Mouse (Mus musculus): ENCODE measurements around the gene Lrp6. TPM values are rescaled to one million over a fixed set of nuclear protein-coding genes. Genes with fewer than 3 reads are reported as not detected.

Lrp6 gene
- polyA plus RNA-seq, 1 experiment, result 37.0 TPM

DNA sequence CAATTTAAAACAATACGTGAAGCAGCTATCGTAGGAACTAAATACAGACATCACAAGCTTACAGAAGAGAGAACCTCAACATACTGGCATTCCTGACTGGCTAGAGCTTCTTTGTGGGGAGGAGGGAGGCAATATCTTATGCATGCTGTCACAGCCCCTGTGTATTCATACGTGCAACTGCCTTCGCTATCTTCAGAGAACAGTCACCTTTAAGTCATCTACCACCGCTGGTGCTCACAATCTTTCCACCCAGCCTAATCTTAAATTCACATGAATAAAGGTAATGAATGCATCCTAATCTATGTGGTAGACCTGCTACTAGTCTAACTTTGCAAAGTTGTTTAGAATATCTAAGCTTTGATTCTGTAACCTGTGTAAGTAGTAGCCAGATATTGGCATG is 40.5 kb downstream of the Lrp6 start:
- no peak overlapping the region for H3K4me3 ChIP-seq (ENCODE audit: insufficient read depth, low read length)
- no peak for TF ChIP-seq CTCF (IDR thresholded peaks at IDR 0.05; ENCODE audit: low read depth, low read length)
- no peak for TF ChIP-seq POLR2A (IDR thresholded peaks at IDR 0.05; ENCODE audit: borderline replicate concordance, low read depth, low read length)
- no peak overlapping the region for H3K27ac ChIP-seq (ENCODE audit: insufficient read depth, low read depth, low read length)
- H3K4me1 ChIP-seq (ENCODE audit: control insufficient read depth, insufficient read depth, low read length), result peaks cover 25% of the 10 kb centered on the region

DNA sequence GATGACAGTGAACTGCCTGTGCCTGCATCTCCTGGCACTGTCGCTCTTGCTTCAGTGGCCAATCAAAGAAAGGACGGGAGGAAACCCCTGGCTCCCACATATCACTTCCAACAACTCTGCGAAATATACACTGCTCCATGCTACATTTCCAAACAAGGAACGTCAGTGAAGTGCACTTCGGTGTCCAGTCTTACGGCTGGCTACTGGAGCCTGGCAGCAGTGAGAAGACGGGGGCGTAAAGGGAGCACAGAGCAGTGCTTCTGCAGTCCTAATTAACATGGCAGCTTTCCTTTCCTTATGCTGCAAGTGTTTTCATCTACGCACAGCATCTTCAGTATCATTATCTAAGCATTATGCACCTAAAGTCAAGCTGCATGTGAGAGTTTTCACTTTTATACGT is 45.4 kb downstream of the Lrp6 start:
- Histone ChIP-seq H3K4me3 (ENCODE audit: insufficient read depth, low read length) (no peak overlapping the region), H3K27ac (ENCODE audit: insufficient read depth, low read depth, low read length) (no peak overlapping the region), H3K4me1 (ENCODE audit: control insufficient read depth, insufficient read depth, low read length) (peaks cover 6% of the 10 kb centered on the region)
- no peak for TF ChIP-seq POLR2A (IDR thresholded peaks at IDR 0.05; ENCODE audit: borderline replicate concordance, low read depth, low read length)
- no peak for TF ChIP-seq CTCF (IDR thresholded peaks at IDR 0.05; ENCODE audit: low read depth, low read length)

DNA sequence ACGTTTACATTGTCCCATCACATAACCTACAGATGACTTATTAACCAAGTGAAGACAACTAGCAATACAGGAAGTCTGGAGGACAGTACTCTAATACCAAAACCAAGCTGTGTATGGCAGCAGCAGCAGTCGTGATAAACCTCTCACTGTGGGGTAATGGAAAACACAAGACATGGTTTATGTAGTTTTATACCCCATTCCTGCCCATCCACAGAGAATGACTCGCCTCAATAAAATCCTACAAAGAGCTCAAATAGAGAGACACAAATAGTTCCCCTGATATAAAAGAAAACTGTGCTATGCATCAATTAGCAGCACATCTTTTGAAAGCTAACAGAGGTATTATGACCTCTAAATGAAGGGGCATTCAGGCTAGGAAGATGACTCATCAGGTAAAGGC is 45.9 kb downstream of the Lrp6 start:
- Histone ChIP-seq H3K27ac (ENCODE audit: insufficient read depth, low read depth, low read length) (no peak overlapping the region), H3K4me3 (ENCODE audit: insufficient read depth, low read length) (no peak overlapping the region), H3K4me1 (ENCODE audit: control insufficient read depth, insufficient read depth, low read length) (peaks cover 6% of the 10 kb centered on the region)
- TF ChIP-seq POLR2A (IDR thresholded peaks at IDR 0.05; ENCODE audit: borderline replicate concordance, low read depth, low read length) (no peak), CTCF (IDR thresholded peaks at IDR 0.05; ENCODE audit: low read depth, low read length) (no peak)

DNA sequence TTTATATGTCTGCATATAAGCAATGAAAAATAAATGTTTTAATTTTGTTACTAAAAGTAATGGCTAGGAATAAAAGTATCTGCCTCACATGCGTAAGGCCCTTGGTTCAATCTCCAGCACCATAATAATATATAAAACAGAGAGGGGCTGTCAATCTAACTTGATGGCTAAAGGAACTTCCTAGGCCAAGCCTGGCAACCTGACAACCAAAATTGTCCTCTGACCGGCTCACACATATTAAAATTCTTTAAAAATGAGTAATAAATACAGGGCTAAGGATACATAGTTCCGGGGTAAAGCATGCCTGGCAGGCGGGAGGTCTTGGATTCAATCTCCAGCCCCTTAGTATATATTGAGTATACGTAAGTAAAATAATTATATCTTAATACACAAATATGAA is 48.3 kb downstream of the Lrp6 start:
- TF ChIP-seq POLR2A (IDR thresholded peaks at IDR 0.05; ENCODE audit: borderline replicate concordance, low read depth, low read length) (no peak), CTCF (IDR thresholded peaks at IDR 0.05; ENCODE audit: low read depth, low read length) (no peak)
- Histone ChIP-seq H3K4me3 (ENCODE audit: insufficient read depth, low read length) (no peak overlapping the region), H3K27ac (ENCODE audit: insufficient read depth, low read depth, low read length) (no peak overlapping the region), H3K4me1 (ENCODE audit: control insufficient read depth, insufficient read depth, low read length) (peaks cover 12% of the 10 kb centered on the region)

DNA sequence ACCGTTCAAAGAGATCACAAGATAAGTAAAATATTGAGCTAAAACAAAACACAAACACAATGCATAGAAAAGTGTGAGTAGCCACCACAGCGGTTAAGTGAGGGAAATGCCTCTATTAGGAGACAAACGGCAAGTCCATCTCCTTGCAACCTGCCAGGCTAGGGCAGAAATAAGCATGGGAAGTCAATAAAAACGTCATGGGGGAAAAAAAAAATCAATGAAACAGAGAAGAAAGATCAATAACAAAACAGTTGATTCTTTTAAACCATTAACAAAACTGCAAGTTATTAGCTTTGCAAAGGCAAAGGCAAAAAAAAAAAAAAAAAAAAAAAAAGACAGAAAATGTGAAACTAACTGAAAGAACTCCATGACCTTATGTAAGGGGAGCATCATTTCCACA is 49.6 kb downstream of the Lrp6 start:
- TF ChIP-seq POLR2A (IDR thresholded peaks at IDR 0.05; ENCODE audit: borderline replicate concordance, low read depth, low read length) (no peak), CTCF (IDR thresholded peaks at IDR 0.05; ENCODE audit: low read depth, low read length) (no peak)
- H3K4me3 ChIP-seq (ENCODE audit: insufficient read depth, low read length), result no peak overlapping the region
- H3K4me1 ChIP-seq (ENCODE audit: control insufficient read depth, insufficient read depth, low read length), result peaks cover 13% of the 10 kb centered on the region
- no peak overlapping the region for H3K27ac ChIP-seq (ENCODE audit: insufficient read depth, low read depth, low read length)

DNA sequence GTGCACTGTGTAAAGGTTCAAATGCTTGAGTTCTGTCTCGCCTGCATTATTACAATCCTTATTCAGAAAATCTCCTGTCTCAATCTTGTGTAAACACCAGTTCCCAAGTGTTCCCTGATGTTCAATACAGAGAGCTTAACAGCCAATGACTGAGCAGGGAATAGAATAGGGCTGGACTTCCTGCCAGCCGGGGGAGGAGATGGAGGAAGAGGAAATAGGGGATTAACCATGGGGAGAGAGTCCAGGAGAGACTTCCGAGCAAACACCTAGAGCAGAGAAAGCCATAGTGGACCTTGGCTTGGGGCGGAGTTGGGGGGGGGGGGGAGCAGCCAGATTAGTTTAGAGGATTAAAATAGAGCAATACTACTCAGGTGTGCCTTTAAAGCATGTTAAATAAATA is 51.3 kb downstream of the Lrp6 start:
- H3K27ac ChIP-seq (ENCODE audit: insufficient read depth, low read depth, low read length), result no peak overlapping the region
- TF ChIP-seq POLR2A (IDR thresholded peaks at IDR 0.05; ENCODE audit: borderline replicate concordance, low read depth, low read length) (no peak), CTCF (IDR thresholded peaks at IDR 0.05; ENCODE audit: low read depth, low read length) (no peak)

DNA sequence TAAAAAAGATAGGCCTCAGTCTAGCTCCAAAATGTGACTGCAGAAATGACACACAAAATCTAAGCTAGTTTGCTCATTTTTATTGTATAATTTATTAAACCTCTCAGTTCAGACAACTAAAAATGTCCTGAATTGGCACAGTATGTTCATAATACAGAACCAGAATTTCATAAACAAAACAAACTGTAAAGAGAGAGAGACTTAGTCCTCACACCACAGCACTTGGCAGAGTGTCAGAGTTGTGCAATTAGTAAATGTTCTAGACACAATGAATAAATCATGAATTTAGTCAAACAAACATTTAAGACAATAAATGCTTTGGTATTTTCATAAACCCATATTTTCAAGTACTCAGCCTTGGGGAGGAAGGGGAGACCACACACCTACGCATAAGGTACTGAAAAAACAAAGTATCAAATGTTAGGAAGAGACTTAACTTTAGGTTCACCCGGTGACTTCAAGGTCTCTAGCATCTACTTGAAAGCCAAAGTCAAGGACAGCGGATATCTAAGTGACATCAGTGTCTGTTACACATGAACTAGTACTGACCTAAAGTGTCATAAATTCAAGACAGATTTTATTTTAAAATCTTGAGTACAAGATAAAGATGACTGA is 52.8 kb downstream of the Lrp6 start:
- Histone ChIP-seq H3K4me1 (ENCODE audit: control insufficient read depth, insufficient read depth, low read length) (peaks cover 13% of the 10 kb centered on the region), H3K27ac (ENCODE audit: insufficient read depth, low read depth, low read length) (no peak overlapping the region), H3K4me3 (ENCODE audit: insufficient read depth, low read length) (no peak overlapping the region)
- no peak for TF ChIP-seq CTCF (IDR thresholded peaks at IDR 0.05; ENCODE audit: low read depth, low read length)
- no peak for TF ChIP-seq POLR2A (IDR thresholded peaks at IDR 0.05; ENCODE audit: borderline replicate concordance, low read depth, low read length)

More for the DNA sequence above, 51.3 kb downstream of the Lrp6 start:
- no peak overlapping the region for H3K4me3 ChIP-seq (ENCODE audit: insufficient read depth, low read length)
- peaks cover 13% of the 10 kb centered on the region for H3K4me1 ChIP-seq (ENCODE audit: control insufficient read depth, insufficient read depth, low read length)

DNA sequence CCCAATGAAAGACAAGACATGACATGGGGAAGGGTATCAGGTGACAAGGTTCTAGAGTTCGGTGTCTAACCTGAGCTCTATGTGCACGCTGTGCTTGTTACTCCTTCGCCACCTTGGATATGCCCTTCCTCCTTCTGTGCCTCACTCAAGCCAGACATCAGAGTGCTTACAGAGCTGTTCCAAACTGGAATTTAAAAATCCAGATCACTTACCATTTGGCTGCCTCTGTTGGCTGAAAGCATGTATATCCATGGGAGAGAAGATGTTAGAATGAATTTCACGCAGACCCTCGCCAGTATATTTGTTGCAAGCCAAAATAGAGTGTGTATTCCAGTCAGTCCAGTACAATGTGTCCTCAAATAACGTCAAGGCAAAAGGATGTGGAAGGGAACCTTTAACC is 53.8 kb downstream of the Lrp6 start:
- peaks cover 13% of the 10 kb centered on the region for H3K4me1 ChIP-seq (ENCODE audit: control insufficient read depth, insufficient read depth, low read length)

DNA sequence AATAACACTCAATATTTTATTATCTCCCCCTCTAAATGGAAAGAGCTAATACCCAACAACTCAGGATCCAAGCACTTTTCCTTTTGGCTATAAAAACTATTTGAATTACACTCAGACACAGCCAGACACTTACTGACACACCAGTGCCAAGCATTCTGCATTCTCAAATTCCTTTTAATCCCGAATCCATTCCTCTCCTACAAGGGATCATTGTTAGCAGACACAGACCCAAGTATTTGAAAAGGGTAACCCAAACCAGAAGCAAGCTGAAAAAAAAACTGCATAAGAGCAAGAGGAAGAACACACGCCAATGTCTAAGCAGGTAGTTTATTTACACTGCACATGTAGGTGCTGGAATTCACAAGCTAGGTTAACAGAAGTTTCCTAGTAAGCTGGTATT is 54.3 kb downstream of the Lrp6 start:
- Histone ChIP-seq H3K4me3 (ENCODE audit: insufficient read depth, low read length) (no peak overlapping the region), H3K27ac (ENCODE audit: insufficient read depth, low read depth, low read length) (no peak overlapping the region), H3K4me1 (ENCODE audit: control insufficient read depth, insufficient read depth, low read length) (peaks cover 12% of the 10 kb centered on the region)
- no peak for TF ChIP-seq POLR2A (IDR thresholded peaks at IDR 0.05; ENCODE audit: borderline replicate concordance, low read depth, low read length)
- TF ChIP-seq CTCF (IDR thresholded peaks at IDR 0.05; ENCODE audit: low read depth, low read length), result no peak

More for the DNA sequence above, 53.8 kb downstream of the Lrp6 start:
- H3K27ac ChIP-seq (ENCODE audit: insufficient read depth, low read depth, low read length), result no peak overlapping the region
- no peak overlapping the region for H3K4me3 ChIP-seq (ENCODE audit: insufficient read depth, low read length)
- TF ChIP-seq POLR2A (IDR thresholded peaks at IDR 0.05; ENCODE audit: borderline replicate concordance, low read depth, low read length), result no peak

DNA sequence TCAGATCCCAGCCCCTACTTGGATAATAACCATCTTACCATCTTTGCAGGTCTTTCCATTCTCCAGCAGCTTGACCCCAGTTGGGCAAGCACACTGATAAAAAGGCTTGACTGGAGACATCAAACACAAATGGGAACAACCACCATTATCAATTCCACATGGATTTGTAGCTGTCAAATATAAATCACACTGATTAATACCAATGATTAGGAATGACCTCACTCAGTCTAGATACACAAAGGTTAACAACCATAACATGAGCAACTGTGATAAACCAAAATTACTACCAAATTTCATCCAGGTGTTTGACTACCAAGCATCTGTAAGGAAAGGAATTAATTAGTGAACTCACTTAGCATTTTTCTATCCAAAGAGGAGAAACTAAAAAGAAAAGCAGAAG is 55.6 kb downstream of the Lrp6 start:
- Histone ChIP-seq H3K27ac (ENCODE audit: insufficient read depth, low read depth, low read length) (no peak overlapping the region), H3K4me1 (ENCODE audit: control insufficient read depth, insufficient read depth, low read length) (peaks cover 7% of the 10 kb centered on the region), H3K4me3 (ENCODE audit: insufficient read depth, low read length) (no peak overlapping the region)
- TF ChIP-seq CTCF (IDR thresholded peaks at IDR 0.05; ENCODE audit: low read depth, low read length), result no peak

DNA sequence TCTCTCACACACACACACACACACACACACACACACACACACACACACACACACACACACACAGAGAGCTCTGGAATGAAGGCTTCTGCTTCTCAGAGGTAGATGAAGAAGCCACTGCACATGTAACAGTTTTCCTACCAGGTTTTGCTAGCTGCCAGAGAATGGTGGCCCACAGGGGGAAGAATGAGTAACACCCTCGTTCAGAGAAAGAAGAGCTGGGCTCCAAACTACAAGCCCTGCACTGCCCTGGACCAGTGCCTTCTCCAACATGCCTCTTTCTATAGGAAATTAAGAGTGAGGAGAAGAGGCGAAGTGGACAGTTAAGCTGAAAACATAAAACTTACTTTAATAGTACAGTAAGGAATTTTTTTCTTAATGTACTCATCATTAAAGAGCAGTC is 56.5 kb downstream of the Lrp6 start:
- peaks cover 5% of the 10 kb centered on the region for H3K4me1 ChIP-seq (ENCODE audit: control insufficient read depth, insufficient read depth, low read length)
- H3K27ac ChIP-seq (ENCODE audit: insufficient read depth, low read depth, low read length), result no peak overlapping the region
- H3K4me3 ChIP-seq (ENCODE audit: insufficient read depth, low read length), result no peak overlapping the region
- no peak for TF ChIP-seq CTCF (IDR thresholded peaks at IDR 0.05; ENCODE audit: low read depth, low read length)
- no peak for TF ChIP-seq POLR2A (IDR thresholded peaks at IDR 0.05; ENCODE audit: borderline replicate concordance, low read depth, low read length)

Measured in bone marrow macrophage, adult 2 months (primary cell).